Comparison of ENCODE assay signal across 15 mouse cellular contexts in the genomic region with DNA sequence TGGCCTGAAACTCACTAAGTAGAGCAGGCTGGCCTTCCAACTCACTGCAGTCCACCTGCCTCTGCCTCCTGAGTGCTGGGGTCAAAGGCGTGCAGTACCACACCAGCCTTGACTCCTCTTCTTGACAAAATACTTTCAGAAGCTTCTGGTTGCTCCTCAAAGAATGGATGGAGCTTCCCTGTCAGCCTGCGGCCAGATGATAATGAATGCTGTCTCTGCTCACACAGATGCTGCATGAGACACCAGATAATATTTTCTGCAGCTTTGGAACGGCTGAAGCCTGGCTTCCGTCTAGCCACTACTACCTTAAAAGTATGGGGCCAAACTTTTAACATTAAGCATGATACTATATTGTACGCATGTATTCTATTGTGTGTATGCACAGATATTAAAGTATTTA. TPM values are rescaled to one million over a fixed set of nuclear protein-coding genes. Genes with fewer than 3 reads are reported as not detected.
A peak's percentile ranks its signal among the peaks of the same experiment; 100 is the strongest.
DNase-seq lines count a peak whose midpoint lies in the region; ATAC-seq and TF ChIP-seq lines count a peak whose summit lies in the region.
"Had no signal": no experiment of that assay in that cellular context is flagged by ENCODE, and none has a peak within 500 bp of the region (broad histone marks: within the 10 kb centered on the region; RNA-seq: fewer than 3 reads in every experiment).

No protein-coding gene starts in this region.

- no peaks in the 10 kb centered on the region for H3K4me1 ChIP-seq in intestine, embryonic 15.5 days (replicated peaks)
- H3K4me1 ChIP-seq in intestine, postnatal 0 days (replicated peaks; ENCODE audit: control insufficient read depth, insufficient read depth, low read length): no peaks in the 10 kb centered on the region
- H3K4me1 ChIP-seq in bone marrow, adult 2 months (ENCODE audit: control insufficient read depth, insufficient read depth, low read length): peaks cover 10% of the 10 kb centered on the region
- H3K4me1 ChIP-seq in erythroblast, embryonic 14.5 days (ENCODE audit: control insufficient read depth): peaks cover 96% of the 10 kb centered on the region
- H3K4me1 ChIP-seq in kidney, embryonic 14.5 days (ENCODE audit: control insufficient read depth, insufficient read depth, low read length): no peaks in the 10 kb centered on the region
- H3K4me1 ChIP-seq: lung, embryonic 15.5 days; midbrain, embryonic 13.5 days had no signal

- DNase-seq in layer of hippocampus, adult 8-10 months (ENCODE audit: low spot score in 2 of 2): no peak
- DNase-seq in ovary, postnatal 14 days (ENCODE audit: low spot score): no peak
- DNase-seq: adrenal gland, adult 8-10 months; cerebellum, postnatal 36 days; kidney, adult 8-10 months had no signal

- TF ChIP-seq CTCF in intestine, postnatal 0 days (IDR thresholded peaks at IDR 0.05; ENCODE audit: low read depth): no peak
- no peak for TF ChIP-seq CTCF in bone marrow, adult 2 months (IDR thresholded peaks at IDR 0.05; ENCODE audit: control insufficient read depth, insufficient read depth, low read length)

- H3K9ac ChIP-seq in intestine, embryonic 15.5 days: no peak overlapping the region
- no peak overlapping the region for H3K9ac ChIP-seq in intestine, postnatal 0 days (ENCODE audit: low read depth, low read length)
- H3K9ac ChIP-seq in kidney, embryonic 14.5 days (ENCODE audit: low read depth, low read length): no peak overlapping the region
- H3K9ac ChIP-seq: lung, embryonic 15.5 days; midbrain, embryonic 13.5 days had no signal

- 88% methylated on average over 5 of the region's 5 CpGs for WGBS in intestine, embryonic 15.5 days
- 90% methylated on average over 5 of the region's 5 CpGs for WGBS in intestine, postnatal 0 days
- 61% methylated on average over 5 of the region's 5 CpGs for WGBS in bone marrow, adult 2 months
- 94% methylated on average over 5 of the region's 5 CpGs for WGBS in kidney, embryonic 14.5 days

- no peak for TF ChIP-seq POLR2A in bone marrow, adult 2 months (IDR thresholded peaks at IDR 0.05; ENCODE audit: borderline replicate concordance, control insufficient read depth, low read depth, low read length)

- no peaks in the 10 kb centered on the region for H3K27me3 ChIP-seq in intestine, embryonic 15.5 days (replicated peaks)
- H3K27me3 ChIP-seq in intestine, postnatal 0 days (replicated peaks; ENCODE audit: control insufficient read depth, insufficient read depth, low read length): no peaks in the 10 kb centered on the region
- H3K27me3 ChIP-seq in erythroblast, embryonic 14.5 days (ENCODE audit: control insufficient read depth): no peaks in the 10 kb centered on the region
- no peaks in the 10 kb centered on the region for H3K27me3 ChIP-seq in kidney, embryonic 14.5 days (ENCODE audit: control insufficient read depth, insufficient read depth, low read length)
- H3K27me3 ChIP-seq: lung, embryonic 15.5 days; midbrain, embryonic 13.5 days had no signal

- H3K4me3 ChIP-seq in intestine, embryonic 15.5 days (replicated peaks): no peak overlapping the region
- no peak overlapping the region for H3K4me3 ChIP-seq in intestine, postnatal 0 days (ENCODE audit: low read depth, low read length)
- H3K4me3 ChIP-seq in bone marrow, adult 2 months (replicated peaks; ENCODE audit: control insufficient read depth, low read depth, low read length): peak overlapping the region; percentile 17
- H3K4me3 ChIP-seq in erythroblast, embryonic 14.5 days (replicated peaks): peak overlapping the region; percentile 58
- no peak overlapping the region for H3K4me3 ChIP-seq in kidney, embryonic 14.5 days (ENCODE audit: low read length)
- H3K4me3 ChIP-seq: lung, embryonic 15.5 days; midbrain, embryonic 13.5 days had no signal

- H3K4me2 ChIP-seq in intestine, embryonic 15.5 days (replicated peaks): no peak overlapping the region
- no peak overlapping the region for H3K4me2 ChIP-seq in intestine, postnatal 0 days (replicated peaks; ENCODE audit: low read depth)
- no peak overlapping the region for H3K4me2 ChIP-seq in kidney, embryonic 14.5 days (replicated peaks; ENCODE audit: low read depth, low read length)
- H3K4me2 ChIP-seq: lung, embryonic 15.5 days; midbrain, embryonic 13.5 days had no signal

- no peaks in the 10 kb centered on the region for H3K36me3 ChIP-seq in intestine, embryonic 15.5 days
- no peaks in the 10 kb centered on the region for H3K36me3 ChIP-seq in intestine, postnatal 0 days (ENCODE audit: control insufficient read depth, insufficient read depth)
- peaks cover 37% of the 10 kb centered on the region for H3K36me3 ChIP-seq in erythroblast, embryonic 14.5 days (ENCODE audit: control insufficient read depth)
- no peaks in the 10 kb centered on the region for H3K36me3 ChIP-seq in kidney, embryonic 14.5 days (ENCODE audit: control insufficient read depth, insufficient read depth, low read length)
- H3K36me3 ChIP-seq: lung, embryonic 15.5 days; midbrain, embryonic 13.5 days had no signal

- H3K27ac ChIP-seq in intestine, embryonic 15.5 days: no peak overlapping the region
- no peak overlapping the region for H3K27ac ChIP-seq in intestine, postnatal 0 days (ENCODE audit: low read depth, low read length)
- H3K27ac ChIP-seq in bone marrow, adult 2 months (ENCODE audit: control insufficient read depth, insufficient read depth, low read depth, low read length, poor library complexity): peak overlapping the region; percentile 91
- no peak overlapping the region for H3K27ac ChIP-seq in kidney, embryonic 14.5 days (ENCODE audit: low read depth, low read length)
- H3K27ac ChIP-seq: lung, embryonic 15.5 days; midbrain, embryonic 13.5 days had no signal

- no peaks in the 10 kb centered on the region for H3K9me3 ChIP-seq in intestine, embryonic 15.5 days
- H3K9me3 ChIP-seq in intestine, postnatal 0 days (ENCODE audit: control insufficient read depth): no peaks in the 10 kb centered on the region
- peaks cover 2% of the 10 kb centered on the region; the same call in 1 of the 2 replicates for H3K9me3 ChIP-seq in erythroblast, embryonic 14.5 days (ENCODE audit: control insufficient read depth, low read length)
- no peaks in the 10 kb centered on the region for H3K9me3 ChIP-seq in kidney, embryonic 14.5 days (ENCODE audit: control insufficient read depth, low read length)
- H3K9me3 ChIP-seq: lung, embryonic 15.5 days; midbrain, embryonic 13.5 days had no signal

- ATAC-seq in intestine, embryonic 15.5 days: 0 out of 2 replicates have a peak, but pooled peaks have one; percentile 43
- ATAC-seq in intestine, postnatal 0 days: no peak
- ATAC-seq in megakaryocyte, adult 5-6 weeks (ENCODE audit: poor library complexity, severe bottlenecking): 0 out of 2 replicates have a peak, but pooled peaks have one; percentile 4
- ATAC-seq in kidney, embryonic 14.5 days (ENCODE audit: low FRiP score, low TSS enrichment): no peak
- ATAC-seq: midbrain, embryonic 13.5 days; Patski had no signal

RNA-seq across cellular contexts. Expression of a gene that starts 2.6 kb away (rescaled TPM):
- 4.8 and 6.4 TPM in 2 replicates for polyA plus RNA-seq in intestine, embryonic 15.5 days (2015; fragmentation: Nextera tagmentation; extraction: Ambion mirVana)
- 0.21 and 0.22 TPM in 2 replicates for polyA plus RNA-seq in intestine, postnatal 0 days (2015; fragmentation: Nextera tagmentation; extraction: Ambion mirVana)
- polyA plus RNA-seq in bone marrow, adult 2 months (2011; ENCODE audit: insufficient read depth, insufficient read length, low replicate concordance, missing spikeins): 152 and 243 TPM in 2 replicates
- polyA plus RNA-seq in erythroblast, embryonic 14.5 days (2012): 36.9 and 40.4 TPM in 2 replicates
- 4.8 and 12.0 TPM in 2 replicates for total RNA-seq in megakaryocyte, adult 5-6 weeks (2015)
- total RNA-seq in megakaryocyte, adult 5-6 weeks (2017): 5.8 and 11.8 TPM in 2 replicates
- 0.57 and 0.73 TPM in 2 replicates for polyA plus RNA-seq in kidney, embryonic 14.5 days (2014; fragmentation: Nextera tagmentation; extraction: Ambion mirVana)
- not detected for total RNA-seq in layer of hippocampus, adult 8-10 months (2022)
- total RNA-seq: left cerebral cortex, postnatal 36 days had no signal
- polyA plus RNA-seq: Patski had no signal

RNA-seq across cellular contexts. Expression of a gene that starts 21.4 kb away (rescaled TPM):
- polyA plus RNA-seq in intestine, embryonic 15.5 days (2015; fragmentation: Nextera tagmentation; extraction: Ambion mirVana): 11.2 and 11.5 TPM in 2 replicates
- 5.9 and 7.0 TPM in 2 replicates for polyA plus RNA-seq in intestine, postnatal 0 days (2015; fragmentation: Nextera tagmentation; extraction: Ambion mirVana)
- 20.7 and 27.0 TPM in 2 replicates for polyA plus RNA-seq in bone marrow, adult 2 months (2011; ENCODE audit: insufficient read depth, insufficient read length, low replicate concordance, missing spikeins)
- polyA plus RNA-seq in erythroblast, embryonic 14.5 days (2012): 1.7 and 2.3 TPM in 2 replicates
- 6.9 and 8.4 TPM in 2 replicates for total RNA-seq in megakaryocyte, adult 5-6 weeks (2015)
- 6.8 and 9.0 TPM in 2 replicates for total RNA-seq in megakaryocyte, adult 5-6 weeks (2017)
- polyA plus RNA-seq in kidney, embryonic 14.5 days (2014; fragmentation: Nextera tagmentation; extraction: Ambion mirVana): 10.8 and 13.2 TPM in 2 replicates
- 1 to 10 TPM; 4.8 to 6.9 (median 5.6) TPM for total RNA-seq in layer of hippocampus, adult 8-10 months (2022)

RNA-seq across cellular contexts. Expression of a gene that starts 40.0 kb away (rescaled TPM):
- polyA plus RNA-seq in intestine, embryonic 15.5 days (2015; fragmentation: Nextera tagmentation; extraction: Ambion mirVana): 260 and 262 TPM in 2 replicates
- polyA plus RNA-seq in intestine, postnatal 0 days (2015; fragmentation: Nextera tagmentation; extraction: Ambion mirVana): 98.5 and 105 TPM in 2 replicates
- 614 and 712 TPM in 2 replicates for polyA plus RNA-seq in bone marrow, adult 2 months (2011; ENCODE audit: insufficient read depth, insufficient read length, low replicate concordance, missing spikeins)
- 431 and 451 TPM in 2 replicates for polyA plus RNA-seq in erythroblast, embryonic 14.5 days (2012)
- 496 and 542 TPM in 2 replicates for total RNA-seq in megakaryocyte, adult 5-6 weeks (2015)
- total RNA-seq in megakaryocyte, adult 5-6 weeks (2017): 105 and 108 TPM in 2 replicates
- polyA plus RNA-seq in kidney, embryonic 14.5 days (2014; fragmentation: Nextera tagmentation; extraction: Ambion mirVana): 378 and 408 TPM in 2 replicates
- total RNA-seq in layer of hippocampus, adult 8-10 months (2022): 10 to 100 TPM; 52.4 to 66.0 (median 59.8) TPM

Comparison
In these comparisons a context has a peak if more than half of its experiments do, and no peak if none do; other contexts are left out.
1. ATAC-seq: peak in intestine, embryonic 15.5 days (single experiment) and megakaryocyte, adult 5-6 weeks (single experiment); none in intestine, postnatal 0 days (single experiment) and kidney, embryonic 14.5 days (single experiment).
2. H3K4me3 ChIP-seq: peak in bone marrow, adult 2 months (single experiment) and erythroblast, embryonic 14.5 days (single experiment); none in intestine, embryonic 15.5 days (single experiment), intestine, postnatal 0 days (single experiment) and kidney, embryonic 14.5 days (single experiment).